Mouse (Mus musculus) forebrain, embryonic 16.5 days (tissue): ENCODE measurements around the gene Ntpcr. TPM values are rescaled to one million over a fixed set of nuclear protein-coding genes. Genes with fewer than 3 reads are reported as not detected.
A peak's percentile ranks its signal among the peaks of the same experiment; 100 is the strongest.

Experiments
- ATAC-seq: fragments of 200-750 bp; cut with Nextera tagmentation; 2 replicates; pipeline ENCODE4 v1.8.0; 2017; ENCODE audit warnings: mild to moderate bottlenecking, moderate library complexity
- H3K27ac ChIP-seq: fragments of 300-500 bp; sonication (generic); 2 replicates; pipeline ENCODE4 v1.5.1; 2014; ENCODE audit warnings: low read length, control low read depth
- H3K27me3 ChIP-seq: fragments of 300-500 bp; sonication (generic); replicated peaks from 2 replicates; pipeline ENCODE4 v1.6.1; 2014; ENCODE audit warnings: low read length; ENCODE audit not compliant: control insufficient read depth, insufficient read depth
- H3K36me3 ChIP-seq: fragments of 300-500 bp; sonication (generic); 2 replicates; pipeline ENCODE4 v1.6.1; 2014; ENCODE audit not compliant: control insufficient read depth, insufficient read depth
- H3K4me1 ChIP-seq: fragments of 300-500 bp; sonication (generic); replicated peaks from 2 replicates; pipeline ENCODE4 v1.6.1; 2014; ENCODE audit warnings: low read length; ENCODE audit not compliant: control insufficient read depth, insufficient read depth
- H3K4me2 ChIP-seq: fragments of 300-500 bp; sonication (generic); 2 replicates; pipeline ENCODE4 v1.6.1; 2014; ENCODE audit warnings: mild to moderate bottlenecking, low read length, control low read depth
- H3K4me3 ChIP-seq: fragments of 300-500 bp; sonication (generic); replicated peaks from 2 replicates; pipeline ENCODE4 v1.5.1; 2014; ENCODE audit warnings: mild to moderate bottlenecking, low read length, control low read depth
- H3K9ac ChIP-seq: fragments of 300-500 bp; sonication (generic); replicated peaks from 2 replicates; pipeline ENCODE4 v1.6.1; 2014; ENCODE audit warnings: low read depth, low read length, control low read depth
- H3K9me3 ChIP-seq: fragments of 300-500 bp; sonication (generic); 2 replicates; pipeline ENCODE4 v1.6.1; 2016; ENCODE audit warnings: low read length; ENCODE audit not compliant: control insufficient read depth
- WGBS: fragments of 180-500 bp; shearing (Covaris S2); extraction: QIAGEN DNeasy Blood & Tissue Kit; methylation state at CpG from one replicate; pipeline ENCODE4 v1.1.7; 2014; 5-methylcytosine and 5-hydroxymethylcytosine counted together
- polyA plus RNA-seq: library from polyadenylated mRNA; unstranded; fragments of >200 nt; fragmentation: Nextera tagmentation; extraction: Ambion mirVana; gene quantifications from 2 replicates; pipeline ENCODE4 v1.2.1, GENCODE M21; 2015

The Ntpcr gene
- polyA plus RNA-seq, 1 experiment from 2014 or later, result 30.1 TPM

GRCm38 (mm10) chr8:125777478-125778164, 47.9 kb downstream of the Ntpcr start:
- H3K9me3 ChIP-seq, result no peaks in the 10 kb centered on the region
- no peak overlapping the region for H3K4me2 ChIP-seq
- no peaks in the 10 kb centered on the region for H3K27me3 ChIP-seq
- 81% methylated on average over 12 of the region's 12 CpGs for WGBS
- H3K36me3 ChIP-seq, result peaks cover 2% of the 10 kb centered on the region; the same call in 1 of the 2 replicates
- H3K9ac ChIP-seq, result no peak overlapping the region
- H3K27ac ChIP-seq, result no peak overlapping the region
- H3K4me1 ChIP-seq, result no peaks in the 10 kb centered on the region
- no peak for ATAC-seq
- H3K4me3 ChIP-seq, result no peak overlapping the region

- Histone ChIP-seq H3K4me3 (no peak overlapping the region), H3K27ac (no peak overlapping the region), H3K4me1 (no peaks in the 10 kb centered on the region), H3K9ac (no peak overlapping the region), H3K9me3 (no peaks in the 10 kb centered on the region), H3K36me3 (no peaks in the 10 kb centered on the region), H3K27me3 (no peaks in the 10 kb centered on the region), H3K4me2 (no peak overlapping the region)
- 92% methylated on average over 5 of the region's 5 CpGs for WGBS
- no peak for ATAC-seq
Measured at GRCm38 (mm10) chr8:125778919-125779318, 49.2 kb downstream of the Ntpcr start.

GRCm38 (mm10) chr8:125779656-125780055, 49.9 kb downstream of the Ntpcr start:
- ATAC-seq, result no peak
- WGBS, result 89% methylated on average over 8 of the region's 8 CpGs
- no peaks in the 10 kb centered on the region for H3K27me3 ChIP-seq

DNA sequence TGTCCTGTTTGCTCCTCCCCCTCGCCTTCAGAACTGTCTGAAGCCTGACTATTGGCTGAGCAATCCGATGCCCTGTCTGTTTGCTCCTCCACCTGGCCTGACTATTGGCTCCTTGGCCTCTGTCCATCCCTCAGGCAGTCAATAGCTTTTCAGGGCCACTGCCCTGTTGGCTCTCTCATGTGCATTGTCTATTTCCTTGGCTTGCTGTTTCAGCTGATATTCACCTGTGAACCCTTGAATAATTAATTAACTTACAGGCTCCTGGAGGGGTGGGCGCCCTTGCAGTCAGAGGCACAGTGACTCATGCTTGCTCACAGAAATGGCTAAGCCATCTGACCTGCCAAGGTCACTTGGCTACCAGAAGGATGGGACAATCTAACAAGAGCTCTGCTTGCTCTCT, 52.4 kb downstream of the Ntpcr start:
- Histone ChIP-seq H3K9me3 (no peaks in the 10 kb centered on the region), H3K9ac (no peak overlapping the region), H3K27me3 (no peaks in the 10 kb centered on the region), H3K4me2 (no peak overlapping the region), H3K4me1 (peaks cover 3% of the 10 kb centered on the region), H3K27ac (no peak overlapping the region), H3K36me3 (no peaks in the 10 kb centered on the region), H3K4me3 (no peak overlapping the region)
- 69% methylated on average over 3 of the region's 3 CpGs for whole genome bisulfite sequencing
- ATAC-seq, result no peak

More at GRCm38 (mm10) chr8:125779656-125780055, 49.9 kb downstream of the Ntpcr start:
- no peaks in the 10 kb centered on the region for H3K36me3 ChIP-seq
- no peak overlapping the region for H3K4me3 ChIP-seq
- no peaks in the 10 kb centered on the region for H3K4me1 ChIP-seq
- H3K4me2 ChIP-seq, result no peak overlapping the region
- no peaks in the 10 kb centered on the region for H3K9me3 ChIP-seq
- H3K27ac ChIP-seq, result no peak overlapping the region
- no peak overlapping the region for H3K9ac ChIP-seq

- Histone ChIP-seq H3K9ac (no peak overlapping the region), H3K27me3 (no peaks in the 10 kb centered on the region), H3K9me3 (no peaks in the 10 kb centered on the region), H3K4me2 (no peak overlapping the region), H3K27ac (no peak overlapping the region), H3K4me3 (no peak overlapping the region), H3K36me3 (no peaks in the 10 kb centered on the region), H3K4me1 (peaks cover 5% of the 10 kb centered on the region)
- ATAC-seq, result peak; percentile 28; the same call in 1 of the 2 replicates
- 62% methylated on average over 7 of the region's 7 CpGs for WGBS
Measured at GRCm38 (mm10) chr8:125786886-125787285, 57.1 kb downstream of the Ntpcr start.

- 78% methylated on average over 9 of the region's 9 CpGs for WGBS
- Histone ChIP-seq H3K9me3 (no peaks in the 10 kb centered on the region), H3K9ac (no peak overlapping the region), H3K27ac (no peak overlapping the region), H3K36me3 (no peaks in the 10 kb centered on the region), H3K4me1 (no peaks in the 10 kb centered on the region), H3K4me3 (no peak overlapping the region), H3K4me2 (no peak overlapping the region), H3K27me3 (no peaks in the 10 kb centered on the region)
- ATAC-seq, result no peak
Measured at GRCm38 (mm10) chr8:125792816-125793455, 63.2 kb downstream of the Ntpcr start.

DNA sequence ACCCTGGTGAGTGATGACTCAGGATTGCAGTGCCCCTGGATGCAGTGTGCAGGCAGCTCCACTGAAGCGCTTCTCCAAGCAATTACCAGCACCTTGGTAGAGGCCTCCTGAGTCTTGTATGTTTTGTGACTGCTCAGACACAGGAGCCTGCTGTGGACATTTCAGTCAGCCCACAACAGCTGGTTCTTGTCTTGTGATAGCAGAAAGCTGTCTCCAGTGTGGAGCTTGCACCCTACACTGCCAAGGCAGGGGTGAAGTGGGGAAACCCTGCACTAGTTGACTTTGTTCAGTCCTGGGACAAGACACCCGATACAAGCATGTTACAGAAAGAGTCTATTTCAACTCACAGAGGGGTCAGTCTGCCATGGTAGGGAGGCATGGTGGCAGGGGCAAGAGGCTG, 65.6 kb downstream of the Ntpcr start:
- Histone ChIP-seq H3K27me3 (no peaks in the 10 kb centered on the region), H3K4me2 (no peak overlapping the region), H3K9me3 (no peaks in the 10 kb centered on the region), H3K9ac (no peak overlapping the region), H3K27ac (no peak overlapping the region), H3K4me3 (no peak overlapping the region), H3K4me1 (no peaks in the 10 kb centered on the region), H3K36me3 (no peaks in the 10 kb centered on the region)
- 90% methylated on average over 2 of the region's 2 CpGs for WGBS
- no peak for ATAC-seq

DNA sequence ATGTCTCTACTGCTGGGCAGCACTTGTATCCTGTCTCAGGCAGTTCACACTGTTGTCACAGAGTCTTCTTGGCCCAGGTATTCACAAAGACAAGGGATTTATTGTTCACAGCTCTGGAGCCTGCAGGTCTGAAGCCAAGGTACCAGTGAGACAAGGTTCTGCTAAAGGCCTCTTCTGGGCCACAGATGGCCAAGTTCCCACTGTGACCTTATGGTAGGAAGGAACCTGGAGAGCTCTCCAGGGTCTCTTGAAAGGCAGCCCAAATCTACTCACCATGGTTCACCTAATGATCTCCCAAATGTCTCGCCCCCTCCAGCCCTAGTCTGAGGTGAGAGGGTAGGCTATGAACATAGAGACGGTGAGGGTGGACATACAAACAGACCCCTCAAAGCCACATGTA, 67.2 kb downstream of the Ntpcr start:
- Histone ChIP-seq H3K9me3 (no peaks in the 10 kb centered on the region), H3K4me1 (no peaks in the 10 kb centered on the region), H3K27me3 (no peaks in the 10 kb centered on the region), H3K36me3 (no peaks in the 10 kb centered on the region), H3K27ac (no peak overlapping the region), H3K4me2 (no peak overlapping the region), H3K9ac (no peak overlapping the region), H3K4me3 (no peak overlapping the region)
- no peak for ATAC-seq
- 92% methylated on average over 2 of the region's 2 CpGs for WGBS
